Mouse (Mus musculus) lung, postnatal 0 days (tissue): Measurements from ENCODE around the gene Thrb. TPM values are rescaled to one million over a fixed set of nuclear protein-coding genes. Genes with fewer than 3 reads are reported as not detected.

ENCODE experiments used
- ATAC-seq: fragments of 200-750 bp; cut with Nextera tagmentation; 2 replicates; pipeline ENCODE4 v1.8.0; 2017; ENCODE audit warnings: moderate library complexity
- DNase-seq: peaks from one replicate; pipeline ENCODE4 v3.0.0-alpha.2; 2016; ENCODE audit warnings: low spot score
- H3K27ac ChIP-seq: fragments of 300-500 bp; sonication (generic); 2 replicates; pipeline ENCODE4 v1.5.1; 2014; ENCODE audit warnings: antibody characterized with exemption, mild to moderate bottlenecking, low read length, mixed read lengths
- H3K27me3 ChIP-seq: fragments of 300-500 bp; sonication (generic); replicated peaks from 2 replicates; pipeline ENCODE4 v1.6.1; 2014; ENCODE audit warnings: low read length, mixed read lengths; ENCODE audit not compliant: insufficient read depth
- H3K36me3 ChIP-seq: fragments of 300-500 bp; sonication (generic); 2 replicates; pipeline ENCODE4 v1.6.1; 2014; ENCODE audit warnings: low read length, mixed read lengths; ENCODE audit not compliant: insufficient read depth
- H3K4me1 ChIP-seq: fragments of 300-500 bp; sonication (generic); 2 replicates; pipeline ENCODE4 v1.6.1; 2014; ENCODE audit warnings: antibody characterized with exemption, low read depth, low read length, mixed read lengths; ENCODE audit not compliant: insufficient read depth
- H3K4me2 ChIP-seq: fragments of 300-500 bp; sonication (generic); replicated peaks from 2 replicates; pipeline ENCODE4 v1.6.1; 2014; ENCODE audit warnings: low read depth, mild to moderate bottlenecking, low read length, moderate library complexity, mixed read lengths
- H3K4me3 ChIP-seq: fragments of 300-500 bp; sonication (generic); 2 replicates; pipeline ENCODE4 v1.5.1; 2014; ENCODE audit warnings: low read depth, low read length
- H3K9ac ChIP-seq: fragments of 300-500 bp; sonication (generic); replicated peaks from 2 replicates; pipeline ENCODE4 v1.6.1; 2014; ENCODE audit warnings: low read depth, mild to moderate bottlenecking
- H3K9me3 ChIP-seq: fragments of 300-500 bp; sonication (generic); 2 replicates; pipeline ENCODE4 v1.6.1; 2016; ENCODE audit warnings: low read length, mixed read lengths
- CTCF ChIP-seq: IDR thresholded peaks from 2 replicates; pipeline ENCODE4 v1.5.1; 2016; ENCODE audit warnings: antibody characterized with exemption, mild to moderate bottlenecking
- EP300 ChIP-seq: IDR thresholded peaks from 2 replicates; pipeline ENCODE4 v1.6.1; 2016; ENCODE audit warnings: antibody characterized with exemption, mild to moderate bottlenecking, control low read depth
- WGBS: fragments of 180-500 bp; shearing (Covaris S2); extraction: QIAGEN DNeasy Blood & Tissue Kit; methylation state at CpG from one replicate; pipeline ENCODE4 v1.1.7; 2014; 5-methylcytosine and 5-hydroxymethylcytosine counted together
- polyA plus RNA-seq: library from polyadenylated mRNA; unstranded; fragments of >200 nt; fragmentation: Nextera tagmentation; extraction: Ambion mirVana; gene quantifications from 2 replicates; pipeline ENCODE4 v1.2.1, GENCODE M21; 2015

Thrb gene
- polyA plus RNA-seq, 1 experiment from 2014 or later: 2.8 TPM

DNA sequence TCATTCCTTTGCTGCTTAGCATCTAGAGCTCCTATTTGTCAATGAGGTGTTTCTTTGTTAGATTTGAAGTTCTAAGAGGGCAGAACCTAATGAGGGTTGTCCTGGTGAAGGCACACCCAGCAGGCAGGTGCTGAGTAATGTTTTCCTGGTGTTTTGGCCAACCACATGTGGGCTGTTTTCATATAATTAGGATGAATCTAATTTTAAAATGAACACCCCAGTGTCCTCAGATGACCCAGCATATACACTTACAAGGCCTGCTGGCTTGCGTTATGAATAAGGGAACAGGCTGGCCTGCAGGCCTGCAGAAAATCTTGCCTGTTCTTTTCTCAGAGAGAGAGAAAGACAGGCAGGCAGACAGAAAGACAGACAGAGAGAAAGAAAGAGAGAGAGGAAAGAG lies 14.3 kb downstream of the Thrb start:
- Histone ChIP-seq H3K4me1 (no peaks in the 10 kb centered on the region), H3K4me2 (no peak overlapping the region), H3K36me3 (no peaks in the 10 kb centered on the region), H3K27me3 (no peaks in the 10 kb centered on the region), H3K27ac (no peak overlapping the region), H3K9ac (no peak overlapping the region), H3K9me3 (no peaks in the 10 kb centered on the region), H3K4me3 (no peak overlapping the region)
- WGBS: 97% methylated on average over 1 of the region's 1 CpGs
- DNase-seq (no peak), ATAC-seq (no peak)
- TF ChIP-seq EP300 (no peak), CTCF (no peak)

- no peaks in the 10 kb centered on the region for H3K9me3 ChIP-seq
- 53% methylated on average over 3 of the region's 3 CpGs for WGBS
- no peaks in the 10 kb centered on the region for H3K27me3 ChIP-seq
- no peak overlapping the region for H3K4me3 ChIP-seq
- no peaks in the 10 kb centered on the region for H3K36me3 ChIP-seq
- H3K4me2 ChIP-seq: no peak overlapping the region
- DNase-seq (no peak), ATAC-seq (no peak)
- H3K27ac ChIP-seq: no peak overlapping the region
- H3K9ac ChIP-seq: no peak overlapping the region
- H3K4me1 ChIP-seq: no peaks in the 10 kb centered on the region
- TF ChIP-seq CTCF (no peak), EP300 (no peak)
Observed at GRCm38 (mm10) chr14:17675214-17675613, 15.2 kb downstream of the Thrb start.

DNA sequence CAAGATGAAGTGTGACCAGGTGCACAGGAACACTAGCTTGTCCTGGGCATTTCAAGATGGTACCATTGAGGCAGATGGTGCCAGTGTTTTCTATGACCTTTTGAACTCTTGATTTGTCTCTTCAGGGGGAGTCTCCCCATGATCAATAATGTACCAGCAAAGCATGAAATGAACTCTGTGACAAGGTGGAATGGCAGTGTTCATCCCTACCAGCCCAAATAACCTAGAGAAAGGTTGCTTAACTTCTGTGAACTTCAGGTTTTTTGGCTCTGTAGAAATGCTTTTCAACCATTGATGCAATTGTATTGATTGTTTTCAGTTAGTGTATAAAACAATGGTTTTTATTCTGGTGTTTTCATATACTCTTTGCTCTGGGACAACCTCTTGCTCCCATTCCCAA lies 21.4 kb downstream of the Thrb start:
- ATAC-seq (no peak), DNase-seq (no peak)
- Histone ChIP-seq H3K9ac (no peak overlapping the region), H3K27ac (no peak overlapping the region), H3K4me1 (no peaks in the 10 kb centered on the region), H3K4me3 (no peak overlapping the region), H3K4me2 (no peak overlapping the region), H3K9me3 (no peaks in the 10 kb centered on the region), H3K36me3 (no peaks in the 10 kb centered on the region), H3K27me3 (no peaks in the 10 kb centered on the region)
- TF ChIP-seq EP300 (no peak), CTCF (no peak)

GRCm38 (mm10) chr14:17684881-17685280 lies 24.8 kb downstream of the Thrb start:
- ATAC-seq (no peak), DNase-seq (no peak)
- no peak overlapping the region for H3K4me2 ChIP-seq
- no peaks in the 10 kb centered on the region for H3K36me3 ChIP-seq
- no peak overlapping the region for H3K9ac ChIP-seq
- no peaks in the 10 kb centered on the region for H3K27me3 ChIP-seq
- TF ChIP-seq EP300 (no peak), CTCF (no peak)
- H3K27ac ChIP-seq: no peak overlapping the region
- H3K9me3 ChIP-seq: no peaks in the 10 kb centered on the region
- no peak overlapping the region for H3K4me3 ChIP-seq
- WGBS: 70% methylated on average over 1 of the region's 1 CpGs
- H3K4me1 ChIP-seq: no peaks in the 10 kb centered on the region

- Histone ChIP-seq H3K9ac (no peak overlapping the region), H3K27me3 (no peaks in the 10 kb centered on the region), H3K4me3 (no peak overlapping the region), H3K9me3 (no peaks in the 10 kb centered on the region), H3K36me3 (no peaks in the 10 kb centered on the region), H3K27ac (no peak overlapping the region), H3K4me1 (no peaks in the 10 kb centered on the region), H3K4me2 (no peak overlapping the region)
- TF ChIP-seq CTCF: no peak
- no peak for TF ChIP-seq EP300
- 67% methylated on average over 3 of the region's 3 CpGs for WGBS
- ATAC-seq (peak; percentile 37), DNase-seq (peak; percentile 37)
Observed at GRCm38 (mm10) chr14:17685491-17685890, 25.4 kb downstream of the Thrb start.

- ATAC-seq (no peak), DNase-seq (no peak)
- no peak overlapping the region for H3K4me2 ChIP-seq
- H3K27me3 ChIP-seq: no peaks in the 10 kb centered on the region
- no peaks in the 10 kb centered on the region for H3K4me1 ChIP-seq
- H3K27ac ChIP-seq: no peak overlapping the region
- no peak overlapping the region for H3K9ac ChIP-seq
- WGBS: 76% methylated on average over 3 of the region's 3 CpGs
- no peaks in the 10 kb centered on the region for H3K9me3 ChIP-seq
- H3K4me3 ChIP-seq: no peak overlapping the region
- TF ChIP-seq CTCF (no peak), EP300 (no peak)
- H3K36me3 ChIP-seq: no peaks in the 10 kb centered on the region
Observed at GRCm38 (mm10) chr14:17686939-17687338, 26.9 kb downstream of the Thrb start.

DNA sequence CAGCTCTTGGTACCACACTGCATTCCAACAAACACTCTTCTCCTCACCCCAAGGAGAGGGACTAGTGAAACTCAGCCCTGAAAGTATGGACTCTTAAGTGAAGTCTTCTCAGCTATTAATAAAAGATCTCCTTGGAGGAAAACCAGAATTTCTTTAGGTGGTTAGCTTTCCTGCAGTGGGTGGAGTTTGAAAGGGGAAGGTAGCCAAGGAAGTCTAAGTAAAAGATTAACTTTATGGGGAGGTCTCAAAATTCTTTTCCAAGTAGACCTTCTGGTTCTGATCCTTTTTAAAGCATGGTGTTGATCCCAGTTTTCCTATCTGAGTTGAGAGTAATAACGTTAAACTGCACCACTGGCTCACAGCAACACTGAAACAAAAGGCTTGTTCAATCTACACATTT lies 31.2 kb downstream of the Thrb start:
- H3K27me3 ChIP-seq: no peaks in the 10 kb centered on the region
- WGBS: 21% methylated on average over 1 of the region's 1 CpGs
- DNase-seq: peak; percentile 28
- no peak overlapping the region for H3K9ac ChIP-seq
- H3K9me3 ChIP-seq: no peaks in the 10 kb centered on the region
- H3K4me3 ChIP-seq: no peak overlapping the region
- TF ChIP-seq CTCF (no peak), EP300 (no peak)
- H3K4me2 ChIP-seq: no peak overlapping the region
- no peak overlapping the region for H3K27ac ChIP-seq
- no peaks in the 10 kb centered on the region for H3K36me3 ChIP-seq
- no peaks in the 10 kb centered on the region for H3K4me1 ChIP-seq
- ATAC-seq: no peak
